Mouse (Mus musculus) urinary bladder, postnatal 36 days (tissue): ENCODE measurements at regions not wholly inside any gene's neighbourhood (a gene's known extent, or its start where the extent isn't known, plus 50 kb on each side); places are given as distances from the start of the nearest gene placed in this dataset.
A peak's percentile ranks its signal among the peaks of the same experiment; 100 is the strongest.
"Not testable (repeated sequence)": the region's sequence is repeated elsewhere in the genome, so short reads cannot be mapped to it uniquely, and the experiment has no call there.

Experiments
- DNase-seq, 2 experiments: peaks; one replicate each; pipeline ENCODE4 v3.0.0; 2022; ENCODE audit warnings: low spot score in 2 of 2, mixed read lengths in 1 of 2

DNA sequence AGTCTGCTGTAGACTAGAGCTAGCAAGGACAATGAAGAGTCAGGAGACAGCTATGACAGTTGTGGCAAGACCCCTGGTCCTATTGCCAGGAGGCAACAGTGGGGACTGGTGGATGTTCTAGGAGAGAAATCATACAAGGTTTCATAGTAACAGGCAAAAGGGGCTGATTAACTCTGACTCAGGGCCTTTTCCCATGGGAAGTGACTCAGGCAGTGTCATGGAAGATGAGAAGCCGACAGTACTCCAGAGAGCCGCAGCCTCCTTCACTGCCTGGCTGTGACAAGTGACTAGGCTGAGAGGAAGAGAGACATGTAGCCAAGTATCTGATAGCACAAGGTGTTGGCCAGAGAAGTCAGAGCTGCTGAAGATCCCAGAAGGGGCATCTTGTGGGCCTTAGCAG lies 145.3 kb upstream of the Haao start:
- no peak for DNase-seq

DNA sequence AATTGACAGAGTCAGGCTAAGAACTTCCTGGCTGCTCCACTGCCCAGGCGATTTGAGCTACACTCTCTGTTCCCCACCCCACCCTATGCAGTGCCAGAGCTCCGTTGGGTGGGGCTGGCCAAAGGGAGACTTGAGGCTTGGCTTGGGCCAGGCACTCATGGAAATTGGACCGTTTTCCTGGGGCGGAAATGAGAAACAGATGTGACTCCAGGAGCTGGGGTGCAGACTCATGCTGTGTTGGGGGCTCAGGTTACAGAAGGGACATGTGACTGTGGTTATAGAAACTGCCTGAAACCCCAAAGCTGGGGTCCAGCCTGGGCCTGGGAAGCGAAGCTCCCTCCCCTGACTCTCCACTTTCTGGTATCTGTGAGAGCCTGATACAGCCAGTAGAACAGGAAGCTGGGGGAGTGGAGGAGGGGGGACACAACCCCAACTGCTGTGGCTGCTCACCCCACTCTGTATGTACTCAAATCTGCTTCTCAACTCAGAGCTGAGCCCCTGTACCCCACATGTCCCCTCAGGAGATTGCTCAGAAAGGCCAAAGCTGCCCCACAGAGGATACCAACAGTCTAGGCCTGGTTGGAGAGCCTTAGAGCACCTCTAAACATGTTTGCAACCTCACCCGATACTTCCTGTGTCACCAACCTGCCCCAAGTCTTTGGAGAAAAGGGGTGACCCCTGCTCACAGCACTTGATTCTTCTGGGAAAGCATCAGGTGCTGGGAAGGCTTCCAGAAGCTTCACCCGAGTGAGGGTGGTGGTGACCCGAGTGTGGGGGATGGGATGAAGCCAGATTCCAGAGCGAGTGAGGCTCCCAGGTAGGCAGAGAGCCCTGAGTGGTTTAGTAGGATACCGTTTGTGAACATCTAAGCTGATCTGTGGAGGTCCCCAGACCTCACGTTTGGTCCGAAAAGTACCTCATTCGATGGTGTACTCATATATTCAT lies 142.9 kb upstream of the Haao start:
- peak; percentile 61 to 82 for DNase-seq

DNA sequence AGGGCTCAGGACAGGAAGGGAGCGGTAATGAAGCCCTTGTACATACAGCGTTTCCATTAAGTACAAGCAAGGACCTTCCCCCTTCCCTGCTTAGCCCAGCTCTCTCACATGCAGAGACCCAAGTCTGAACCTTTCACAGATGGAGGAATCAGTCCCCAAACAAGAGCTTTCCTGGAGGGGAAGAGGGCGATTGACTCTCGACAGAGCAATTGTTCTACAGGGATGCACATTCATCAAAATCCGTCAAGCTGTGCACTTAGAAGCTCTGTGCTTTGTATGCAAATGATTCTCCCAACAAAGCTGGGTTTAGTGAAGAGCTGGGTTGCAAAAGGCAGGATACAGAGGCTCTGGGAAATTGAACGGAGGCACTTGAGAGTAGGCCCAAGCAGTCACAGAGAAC lies 141.1 kb upstream of the Haao start:
- no peak for DNase-seq

DNA sequence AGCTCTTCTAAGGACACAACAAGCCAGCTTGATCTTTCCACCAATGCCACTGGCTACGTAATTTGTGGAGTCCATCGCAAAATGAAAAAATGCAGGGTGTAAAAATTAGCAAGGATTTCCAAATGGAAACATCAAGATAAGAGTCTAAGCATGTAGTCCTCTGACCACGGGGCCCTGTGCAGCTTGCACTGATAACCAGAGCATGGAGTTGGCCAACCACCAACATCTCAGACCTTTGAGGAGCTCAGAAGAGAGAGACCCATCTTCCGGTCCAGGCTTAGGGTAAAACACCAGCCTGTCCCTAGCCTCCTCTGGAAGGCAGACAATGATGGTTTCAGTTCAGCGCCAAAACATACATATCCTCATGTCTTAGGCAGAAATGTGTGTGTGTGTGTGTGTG lies 140.4 kb upstream of the Haao start:
- no peak for DNase-seq

DNA sequence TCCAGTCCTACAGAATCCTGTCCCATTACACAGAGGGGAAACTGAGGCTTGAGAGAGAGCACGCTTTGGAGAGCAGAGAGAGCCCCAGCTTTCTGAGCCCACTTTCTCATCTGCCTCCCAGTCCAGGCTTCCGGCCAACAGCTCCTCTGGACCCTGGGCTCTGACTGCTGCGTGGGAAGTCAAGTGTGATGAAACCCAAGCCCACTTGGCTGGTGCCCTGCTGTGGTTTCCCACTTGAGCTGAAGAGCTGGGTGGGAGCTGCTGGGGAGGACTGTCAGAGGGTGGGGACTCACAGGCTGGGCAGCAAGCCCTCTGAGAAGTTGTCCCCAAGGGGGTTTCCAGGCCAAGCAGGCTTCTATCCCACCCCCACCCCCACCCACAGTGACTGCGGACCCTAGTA lies 139.9 kb upstream of the Haao start:
- no peak for DNase-seq

DNA sequence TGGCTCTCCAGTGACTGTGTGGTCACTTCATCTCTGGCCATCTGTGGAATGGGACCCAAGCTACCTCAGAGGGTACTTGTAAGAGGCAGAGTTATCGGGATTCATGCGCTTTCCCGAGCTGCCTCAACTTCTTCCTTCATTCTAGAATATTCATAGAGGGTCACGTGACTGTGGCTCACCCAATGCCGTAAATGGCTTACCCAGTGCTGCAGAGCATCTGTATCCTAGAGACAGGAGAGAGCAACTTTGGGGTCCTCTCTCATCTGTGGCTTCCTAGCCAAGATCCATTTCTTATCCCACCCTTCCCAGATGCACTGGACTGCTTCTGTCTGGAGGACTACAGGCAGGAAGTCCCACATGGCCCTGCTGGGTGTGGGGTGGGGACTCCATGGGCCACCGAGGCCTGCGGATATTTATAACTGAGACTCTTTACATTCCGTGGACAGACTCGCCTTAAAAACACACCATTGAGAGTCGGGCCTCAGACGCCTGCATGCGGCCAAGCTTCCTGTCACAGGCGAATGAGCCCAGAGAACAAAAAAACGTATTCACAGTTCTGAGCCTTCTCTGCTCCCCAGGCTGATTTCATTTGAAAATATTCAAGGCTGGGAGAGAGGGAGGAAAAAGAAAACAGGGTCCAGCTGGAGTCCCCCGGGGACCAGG lies 138.3 kb upstream of the Haao start:
- DNase-seq, result no peak

DNA sequence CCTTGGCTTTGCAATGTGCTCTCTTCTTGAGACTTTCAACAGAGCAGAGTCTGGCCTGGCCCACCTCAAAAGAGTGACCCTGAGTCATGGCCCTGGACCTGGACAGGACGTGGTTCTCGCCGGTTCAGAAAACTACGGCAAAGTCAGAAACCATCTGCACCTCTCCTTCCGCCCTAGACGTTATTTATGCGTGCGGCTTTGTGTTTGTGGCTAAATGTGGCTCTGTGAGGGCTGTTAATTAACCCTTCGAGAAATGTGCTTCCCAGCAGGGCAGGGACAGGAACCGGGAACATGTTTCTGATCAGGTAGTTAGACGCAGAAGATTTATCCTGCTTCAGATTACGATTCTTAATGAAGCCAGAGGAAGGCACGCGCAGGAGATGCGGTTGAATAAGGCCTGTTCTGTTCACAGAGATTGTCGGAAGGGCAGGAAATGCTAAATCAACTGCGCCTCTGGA lies 137.6 kb upstream of the Haao start:
- DNase-seq, result no peak

DNA sequence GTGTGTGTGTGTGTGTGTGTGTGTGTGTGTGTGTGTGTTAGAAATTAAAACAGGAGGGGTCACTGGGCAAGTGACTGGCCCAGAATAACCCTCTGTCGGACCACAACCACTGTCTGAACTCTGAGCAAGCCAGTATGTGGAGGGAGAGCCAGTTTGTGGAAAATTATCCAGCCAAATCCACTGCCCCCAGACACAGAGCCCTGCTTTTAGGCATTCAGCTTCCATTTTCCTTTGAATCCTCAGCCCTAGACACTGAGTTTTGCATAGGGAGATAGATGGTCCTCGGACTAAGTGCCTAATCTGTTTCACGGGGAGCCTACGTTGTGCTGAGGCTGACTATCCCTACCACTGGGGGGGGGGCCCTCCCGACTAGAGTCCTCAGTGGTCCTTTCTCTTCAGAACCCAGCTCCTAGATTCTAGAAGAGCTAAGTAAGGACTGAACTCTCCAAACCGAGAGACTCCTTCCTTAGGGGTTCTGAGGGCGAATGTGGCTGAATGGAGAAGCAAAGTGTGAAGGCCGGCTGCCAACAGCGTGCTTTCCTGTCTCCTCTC lies 136.2 kb upstream of the Haao start:
- no peak for DNase-seq

DNA sequence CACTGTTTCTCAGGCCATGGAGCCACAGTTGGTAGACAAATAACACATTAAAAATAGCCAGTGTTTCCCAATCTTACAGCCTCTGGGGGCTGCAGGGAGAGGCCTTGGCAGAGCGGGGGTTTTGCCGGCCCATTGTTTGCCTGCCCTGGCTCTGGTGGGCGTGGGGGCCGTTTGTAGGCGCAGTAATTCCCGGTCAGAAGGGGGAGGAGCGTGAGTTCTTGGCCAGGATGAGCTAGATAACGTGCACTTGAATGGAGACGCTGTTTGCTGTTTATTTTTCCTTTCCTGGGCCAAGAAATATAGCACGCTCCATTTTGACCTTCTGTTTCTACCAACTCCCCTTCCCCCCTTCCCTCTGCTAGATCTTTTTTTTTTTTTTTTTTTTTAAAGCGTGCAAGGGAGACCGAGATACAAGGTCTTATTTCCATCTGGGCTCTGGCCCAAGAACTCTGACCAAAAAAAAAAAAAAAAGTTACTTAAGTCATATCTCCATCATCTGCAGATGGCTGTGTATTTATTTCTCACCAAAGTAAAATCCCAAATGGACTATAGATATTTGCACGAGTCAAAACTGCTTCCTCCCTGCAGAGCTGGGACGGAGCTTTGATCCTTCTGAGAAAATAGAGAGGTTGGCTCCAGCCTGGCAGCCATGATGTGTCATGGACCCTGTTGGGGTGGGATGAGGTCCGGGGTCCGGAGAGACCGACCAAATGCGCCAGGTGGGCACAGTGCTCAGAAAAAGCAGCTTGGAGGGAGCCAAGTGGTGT lies 135.5 kb upstream of the Haao start:
- DNase-seq, result peak in 1 of 2 experiments; percentile 83

DNA sequence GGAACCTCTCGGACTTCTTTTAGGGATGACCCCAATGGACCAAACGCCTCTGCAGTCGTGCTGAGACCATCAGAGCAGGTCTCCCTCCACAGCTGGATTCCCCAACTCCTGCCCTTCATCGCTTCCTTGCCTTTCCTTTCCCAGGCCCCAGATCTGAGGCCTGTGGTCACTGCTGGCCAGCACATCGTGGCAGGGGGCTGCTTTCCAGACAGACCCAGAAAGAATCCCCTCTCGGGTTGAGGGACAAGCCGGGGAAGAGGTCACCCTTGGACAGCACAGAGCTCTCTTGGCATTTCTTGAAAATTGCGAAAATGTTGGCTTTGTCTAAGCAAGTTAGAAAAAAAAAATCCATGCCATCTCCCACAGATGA lies 134.9 kb upstream of the Haao start:
- no peak for DNase-seq

DNA sequence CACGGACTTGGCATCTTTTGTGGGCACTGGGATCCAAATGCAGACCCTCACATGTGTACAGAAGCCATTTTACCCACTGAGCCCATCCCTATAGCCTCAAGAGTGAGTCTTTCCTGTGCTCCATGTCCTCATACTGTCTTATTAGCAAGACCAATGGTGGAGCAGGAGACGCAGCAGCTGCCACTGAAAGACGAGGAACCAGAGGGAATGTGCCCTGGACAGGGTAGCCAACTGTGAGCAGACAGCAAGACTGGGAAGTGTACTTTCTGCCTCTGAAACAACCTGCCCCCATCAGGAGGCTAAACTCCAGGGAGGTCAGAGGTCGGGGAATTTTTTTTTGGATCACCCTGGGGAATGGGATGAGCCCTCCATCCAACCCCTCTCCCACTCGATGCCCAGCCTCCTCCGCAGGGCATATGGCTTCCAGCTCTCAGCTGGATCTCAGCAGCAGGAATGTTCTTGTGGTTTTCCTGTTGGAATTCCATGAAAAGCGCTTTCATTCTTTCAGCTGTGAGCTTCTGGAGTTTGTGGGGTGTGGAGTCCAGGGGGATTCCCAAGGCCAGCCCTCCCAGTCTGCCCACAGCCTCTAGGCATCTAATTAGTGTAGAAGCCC lies 131.2 kb upstream of the Haao start:
- DNase-seq, result no peak

DNA sequence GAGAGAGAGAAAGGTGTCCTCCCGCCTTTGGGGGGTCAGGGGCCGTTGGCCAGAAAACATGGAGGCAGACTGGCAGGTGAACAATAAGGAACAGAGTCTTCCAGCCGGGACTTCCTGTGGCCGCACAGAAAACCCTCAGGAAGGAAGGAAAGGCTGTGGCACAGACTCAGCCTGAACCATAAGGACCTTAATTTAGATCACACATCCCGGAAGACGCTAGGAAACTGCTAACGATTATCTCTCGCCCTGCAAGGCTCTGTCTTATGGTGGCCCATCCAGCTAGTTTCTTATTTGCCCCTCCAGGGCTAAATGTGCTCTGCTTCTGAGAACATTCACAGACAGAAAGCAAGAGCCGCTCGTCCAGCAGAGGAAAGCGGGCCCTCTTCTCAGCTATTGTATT lies 130.0 kb upstream of the Haao start:
- no peak for DNase-seq

DNA sequence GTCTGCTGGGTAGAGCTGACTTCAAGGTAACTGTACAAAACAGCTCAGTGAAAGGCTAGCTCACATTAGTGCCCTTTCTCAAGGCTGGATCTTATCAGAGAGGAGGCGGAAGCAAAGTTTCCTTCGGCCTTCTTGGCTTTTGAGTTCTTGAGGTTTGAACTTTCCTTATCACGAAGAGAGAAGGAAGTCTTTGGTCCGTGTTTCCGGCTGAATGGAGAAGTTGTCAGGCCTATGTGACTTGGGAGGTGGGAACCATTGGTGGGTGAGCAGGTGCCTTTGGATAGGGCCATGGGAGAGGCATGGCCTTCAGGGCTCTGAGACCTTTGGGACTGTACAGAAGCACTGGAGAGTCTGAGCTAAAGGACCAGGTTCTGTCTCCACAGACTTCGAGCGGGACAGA lies 128.1 kb upstream of the Haao start:
- DNase-seq, result no peak

DNA sequence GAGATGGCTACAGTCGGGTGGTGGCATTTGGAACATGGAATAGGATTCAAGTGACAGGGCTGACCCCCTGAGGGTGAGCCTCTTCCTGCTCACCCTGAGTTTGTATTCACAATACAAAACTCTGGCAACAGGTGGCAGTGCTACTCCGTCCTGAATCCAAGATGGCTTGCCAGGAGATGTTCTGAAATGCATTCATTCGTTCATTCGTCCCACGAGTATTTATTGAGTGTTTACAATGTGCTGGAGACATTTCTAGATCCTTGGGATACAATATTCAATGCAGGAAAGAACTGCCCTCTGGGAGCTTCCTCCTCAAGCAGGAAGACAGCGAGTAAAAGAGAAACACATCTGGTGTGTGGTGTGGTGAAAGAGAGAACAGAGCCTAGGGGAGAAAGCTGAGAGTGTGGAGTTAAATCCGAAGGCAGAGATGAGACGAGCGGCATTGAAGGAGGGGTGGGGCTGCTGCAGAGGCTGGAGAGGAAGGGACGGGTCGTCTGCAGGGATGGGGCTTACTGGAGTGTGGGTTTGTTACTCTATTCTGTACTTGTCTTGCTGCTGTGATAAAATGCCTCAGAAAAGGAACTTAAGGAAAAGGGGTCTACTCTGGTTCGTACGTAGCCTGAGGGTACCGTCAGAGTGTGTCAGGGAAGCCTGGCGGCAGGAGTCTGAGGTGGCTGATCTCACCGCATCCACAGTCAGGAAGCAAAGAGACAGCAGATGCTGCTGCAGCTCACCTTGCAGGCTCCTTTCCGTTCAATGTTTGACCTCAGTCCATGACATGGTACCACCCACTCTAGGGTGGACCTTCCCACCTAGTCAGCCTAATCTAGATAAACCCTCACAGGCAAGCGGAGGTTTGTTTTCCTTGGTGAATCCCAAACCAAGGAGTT lies 125.9 kb upstream of the Haao start:
- peak in 1 of 2 experiments; percentile 54 for DNase-seq

DNA sequence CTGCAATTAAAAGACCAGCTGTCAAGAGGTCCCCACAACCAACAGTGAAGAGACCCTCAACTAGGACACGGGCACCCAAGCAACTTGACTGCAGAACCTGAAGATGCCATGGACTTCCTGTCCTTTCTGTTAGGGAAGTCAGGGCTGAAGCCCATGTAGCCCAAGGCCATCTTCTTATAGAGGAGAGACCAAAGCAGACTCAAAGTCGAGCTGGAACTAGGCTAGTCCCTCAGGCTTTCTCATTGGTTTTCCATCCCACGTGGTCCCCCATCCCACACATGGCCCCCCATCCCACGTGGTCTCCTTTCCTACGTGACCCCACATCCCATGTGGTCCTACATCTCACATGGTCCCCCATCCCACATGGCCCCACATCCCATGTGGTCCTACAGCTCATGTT lies 125.1 kb upstream of the Haao start:
- no peak for DNase-seq

DNA sequence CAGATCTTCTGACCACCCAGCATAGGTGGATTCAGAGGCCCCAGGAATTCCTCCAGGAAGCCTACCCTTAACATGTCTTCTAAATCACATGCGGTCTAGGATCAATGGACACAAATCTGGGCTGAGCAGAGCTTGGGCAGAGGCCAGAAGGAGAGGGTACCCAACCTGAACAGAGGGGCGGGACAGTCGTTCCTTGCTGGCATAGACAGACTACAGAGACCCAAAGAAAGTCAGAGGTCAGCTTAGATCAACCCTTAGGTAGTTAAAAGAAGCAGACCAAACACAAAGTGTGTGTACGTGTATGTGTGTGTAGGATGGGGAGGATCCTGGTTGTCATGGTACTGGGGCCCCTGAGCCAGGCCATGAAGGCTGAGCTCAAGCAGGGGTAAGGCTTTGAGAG lies 124.7 kb upstream of the Haao start:
- no peak for DNase-seq

DNA sequence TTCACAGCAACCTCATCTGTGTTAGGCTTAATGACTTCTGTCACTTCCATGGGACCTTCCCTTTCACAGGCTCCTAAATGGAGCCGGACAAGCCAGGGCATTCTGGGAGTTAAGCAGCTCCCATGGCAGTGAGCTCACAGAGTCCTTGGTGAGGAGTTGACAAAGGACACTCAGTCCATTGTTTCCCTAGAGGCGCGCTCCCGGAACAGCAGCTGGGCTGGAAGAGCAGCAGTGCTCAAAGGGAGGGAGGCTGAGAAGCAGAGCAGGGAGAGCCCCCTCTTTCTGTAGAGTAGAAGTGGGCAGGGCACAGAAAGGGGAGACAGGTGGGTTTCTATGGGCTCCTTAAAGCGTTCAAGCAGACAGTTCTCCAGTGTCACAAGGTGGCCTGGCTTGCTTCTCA lies 124.3 kb upstream of the Haao start:
- DNase-seq, result no peak

DNA sequence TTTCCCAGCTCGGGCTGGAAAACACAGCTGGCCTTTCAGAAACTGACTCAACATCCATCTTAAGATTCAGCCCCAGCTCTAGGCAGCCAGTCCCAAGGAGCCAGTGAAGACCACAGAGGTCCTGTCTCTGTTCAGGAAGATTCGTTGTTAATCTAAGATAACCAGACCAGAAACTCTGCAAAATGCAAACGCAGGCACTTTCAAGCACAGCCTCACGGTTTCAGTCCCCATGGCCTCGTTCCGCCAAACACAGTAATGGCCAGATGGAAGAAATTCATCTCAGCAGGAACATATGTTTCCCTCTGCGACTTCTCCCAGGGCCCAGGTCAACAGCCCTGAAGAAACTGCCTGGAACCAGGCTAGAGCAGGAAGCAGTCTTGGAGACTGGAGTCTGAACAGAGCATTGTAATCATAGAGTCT lies 121.7 kb upstream of the Haao start:
- DNase-seq, result no peak

DNA sequence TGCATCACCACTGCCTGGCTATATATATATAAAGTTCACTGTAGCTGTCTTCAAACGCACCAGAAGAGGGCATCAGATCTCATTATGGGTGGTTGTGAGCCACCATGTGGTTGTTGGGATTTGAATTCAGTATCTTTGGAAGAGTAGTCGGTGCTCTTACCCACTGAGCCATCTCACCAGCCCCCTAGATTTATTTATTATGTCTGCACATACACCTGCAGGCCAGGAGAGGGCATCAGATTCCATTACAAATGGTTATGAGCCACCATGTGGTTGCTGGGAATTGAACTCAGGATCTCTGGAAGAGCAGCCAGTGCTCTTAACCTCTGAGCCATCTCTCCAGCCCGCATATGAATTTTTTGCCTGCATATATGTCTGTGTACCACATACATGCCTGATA lies 120.4 kb upstream of the Haao start:
- not testable (repeated sequence) for DNase-seq

DNA sequence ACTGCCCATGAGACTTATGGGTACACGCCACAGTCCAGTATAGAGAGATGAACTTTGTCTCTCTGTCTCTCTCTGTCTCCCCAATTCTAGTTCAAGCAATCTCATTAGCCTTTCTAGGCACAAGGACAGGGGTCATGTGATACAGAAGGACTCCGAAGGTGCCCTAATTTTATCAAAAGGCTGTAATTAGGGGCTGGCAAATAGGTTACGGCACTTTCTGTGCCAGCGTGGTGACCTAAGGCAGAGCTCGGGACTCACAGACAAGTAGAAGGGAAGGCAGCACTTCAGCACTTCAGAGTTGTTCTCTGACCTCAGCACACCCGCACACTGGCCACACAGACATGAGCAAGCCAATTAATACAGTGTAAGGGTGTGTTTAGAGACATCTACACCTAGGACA lies 119.2 kb upstream of the Haao start:
- DNase-seq, result no peak
